13 mouse cellular contexts compared by ENCODE assay signal in genomic region chr11:73007113-73007512, GRCm38 (mm10). TPM values are rescaled to one million over a fixed set of nuclear protein-coding genes. Genes with fewer than 3 reads are reported as not detected.
DNase-seq lines count a peak whose midpoint lies in the region; TF ChIP-seq lines count a peak whose summit lies in the region.
"Had no signal": no experiment of that assay in that cellular context is flagged by ENCODE, and none has a peak within 500 bp of the region (broad histone marks: within the 10 kb centered on the region; RNA-seq: fewer than 3 reads in every experiment).

No protein-coding gene starts in this region.

- TF ChIP-seq CTCF in left cerebral cortex, adult 2 months (IDR thresholded peaks at IDR 0.05): no peak
- no peak for TF ChIP-seq CTCF in thymus, adult 2 months (IDR thresholded peaks at IDR 0.05; ENCODE audit: borderline replicate concordance, control insufficient read depth, extremely low read depth, insufficient read depth, low read length, poor library complexity)

- no peaks in the 10 kb centered on the region for H3K36me3 ChIP-seq in thymus, adult 2 months (ENCODE audit: control insufficient read depth, insufficient read depth, low read length)
- H3K36me3 ChIP-seq: embryonic facial prominence, embryonic 12.5 days; forebrain, embryonic 12.5 days; heart, embryonic 15.5 days; hindbrain, embryonic 13.5 days had no signal

- H3K4me1 ChIP-seq in thymus, adult 2 months (replicated peaks; ENCODE audit: control insufficient read depth, insufficient read depth, low read length): peaks cover 35% of the 10 kb centered on the region
- H3K4me1 ChIP-seq: embryonic facial prominence, embryonic 12.5 days; forebrain, embryonic 12.5 days; hindbrain, embryonic 13.5 days had no signal

- peak; percentile 27 for DNase-seq in cerebellum, adult 9-10 months
- no peak for DNase-seq in cerebellum, postnatal 36 days
- peak; percentile 32 for DNase-seq in left cerebral cortex, postnatal 4 days
- DNase-seq in left cerebral cortex, adult 2 months (ENCODE audit: extremely low spot score in 1 of 2, low spot score in 2 of 2): no peak
- DNase-seq in thymus, postnatal 4 days: peak; percentile 19
- no peak for DNase-seq in thymus, adult 2 months
- no peak for DNase-seq in embryo, embryonic 9.5 days (ENCODE audit: extremely low spot score)

- 79% methylated on average over 3 of the region's 3 CpGs for WGBS in thymus, adult 2 months

- H3K27me3 ChIP-seq in thymus, adult 2 months (ENCODE audit: control insufficient read depth, insufficient read depth, low read length): no peaks in the 10 kb centered on the region

- no peak overlapping the region for H3K4me3 ChIP-seq in left cerebral cortex, adult 2 months
- no peak overlapping the region for H3K4me3 ChIP-seq in thymus, adult 2 months (ENCODE audit: control insufficient read depth, insufficient read depth, low read length)
- H3K4me3 ChIP-seq: embryonic facial prominence, embryonic 12.5 days; forebrain, embryonic 12.5 days; heart, adult 2 months; heart, embryonic 15.5 days; hindbrain, embryonic 13.5 days had no signal

- no peak overlapping the region for H3K27ac ChIP-seq in left cerebral cortex, adult 2 months
- no peak overlapping the region for H3K27ac ChIP-seq in thymus, adult 2 months (ENCODE audit: control insufficient read depth, insufficient read depth, low read length)
- H3K27ac ChIP-seq: embryonic facial prominence, embryonic 12.5 days; forebrain, embryonic 12.5 days; heart, adult 2 months; heart, embryonic 15.5 days; hindbrain, embryonic 13.5 days; hindbrain, postnatal 0 days had no signal

- intact Hi-C loops in left cerebral cortex, postnatal 4 days (cut with DNase I): loop anchor here (5.0 kb wide), 1 partner anchor 40 kb away; the partner anchor contains the start of gene Ncbp3
- intact Hi-C loops in left cerebral cortex, adult 2 months (cut with DNase I): loop anchor here (2.0 kb wide), 2 partner anchors 42 to 100 kb away; no protein-coding TSS in a partner anchor

- no peak for TF ChIP-seq POLR2A in thymus, adult 2 months (IDR thresholded peaks at IDR 0.05; ENCODE audit: control insufficient read depth, extremely low read depth, insufficient read depth, low read length, poor library complexity)

RNA-seq across cellular contexts. Expression of gene P2rx1, which starts 8.2 kb away (rescaled TPM):
- total RNA-seq in left cerebral cortex, postnatal 4 days (2021): under 1 TPM; 0.28 to 0.50 TPM
- total RNA-seq in left cerebral cortex, adult 2 months (2021): under 1 TPM; 0.20 to 0.40 TPM
- polyA plus RNA-seq in thymus, adult 2 months (2012; rRNA removed): 82.6 and 103 TPM in 2 replicates

RNA-seq across cellular contexts. Expression of gene Camkk1, which starts 11.7 kb away (rescaled TPM):
- total RNA-seq in left cerebral cortex, postnatal 4 days (2021): 10 to 100 TPM; 28.7 to 30.5 TPM
- 100 to 1,000 TPM; 118 to 126 TPM for total RNA-seq in left cerebral cortex, adult 2 months (2021)
- 35.4 and 40.0 TPM in 2 replicates for polyA plus RNA-seq in thymus, adult 2 months (2012; rRNA removed)

RNA-seq across cellular contexts. Expression of gene Ncbp3, which starts 40.5 kb away (rescaled TPM):
- total RNA-seq in left cerebral cortex, postnatal 4 days (2021): 10 to 100 TPM; 10.4 to 10.7 TPM
- 10 to 100 TPM; 10.3 to 10.7 TPM for total RNA-seq in left cerebral cortex, adult 2 months (2021)
- 6.5 and 7.0 TPM in 2 replicates for polyA plus RNA-seq in thymus, adult 2 months (2012; rRNA removed)

RNA-seq across cellular contexts. Expression of gene Atp2a3, which starts 46.1 kb away (rescaled TPM):
- total RNA-seq in left cerebral cortex, postnatal 4 days (2021): 1 to 10 TPM; 2.3 to 2.5 TPM
- 1 to 10 TPM; 6.9 to 7.0 TPM for total RNA-seq in left cerebral cortex, adult 2 months (2021)
- polyA plus RNA-seq in thymus, adult 2 months (2012; rRNA removed): 478 and 539 TPM in 2 replicates

Comparison
In these comparisons a context has a peak if more than half of its experiments do, and no peak if none do; other contexts are left out.
1. DNase-seq: peak in cerebellum, adult 9-10 months (single experiment), left cerebral cortex, postnatal 4 days (single experiment) and thymus, postnatal 4 days (single experiment); none in cerebellum, postnatal 36 days (0 of 2), left cerebral cortex, adult 2 months (0 of 2), thymus, adult 2 months (single experiment) and embryo, embryonic 9.5 days (single experiment).